Mouse (Mus musculus) embryonic facial prominence, embryonic 14.5 days (tissue): Measurements from ENCODE around the gene Olfr411. TPM values are rescaled to one million over a fixed set of nuclear protein-coding genes. Genes with fewer than 3 reads are reported as not detected.
A peak's percentile ranks its signal among the peaks of the same experiment; 100 is the strongest.

ENCODE experiments used
- ATAC-seq: fragments of 200-750 bp; cut with Nextera tagmentation; 2 replicates; pipeline ENCODE4 v1.8.0; 2017; ENCODE audit warnings: low read depth, moderate number of reproducible peaks, moderate TSS enrichment
- DNase-seq: peaks from one replicate; pipeline ENCODE4 v3.0.0-alpha.2; 2015; ENCODE audit warnings: low spot score
- H3K27ac ChIP-seq: fragments of 300-500 bp; sonication (generic); replicated peaks from 2 replicates; pipeline ENCODE4 v1.5.1; 2014; ENCODE audit warnings: low read depth, mild to moderate bottlenecking, low read length, moderate library complexity
- H3K27me3 ChIP-seq: fragments of 300-500 bp; sonication (generic); replicated peaks from 2 replicates; pipeline ENCODE4 v1.6.1; 2014; ENCODE audit warnings: low read length; ENCODE audit not compliant: control insufficient read depth, insufficient read depth
- H3K36me3 ChIP-seq: fragments of 300-500 bp; sonication (generic); 2 replicates; pipeline ENCODE4 v1.6.1; 2014; ENCODE audit warnings: low read length, mixed read lengths; ENCODE audit not compliant: control insufficient read depth, insufficient read depth
- H3K4me1 ChIP-seq: fragments of 300-500 bp; sonication (generic); 2 replicates; pipeline ENCODE4 v1.6.1; 2014; ENCODE audit warnings: antibody characterized with exemption, low read length; ENCODE audit not compliant: control insufficient read depth, insufficient read depth
- H3K4me2 ChIP-seq: fragments of 300-500 bp; sonication (generic); 2 replicates; pipeline ENCODE4 v1.6.1; 2014; ENCODE audit warnings: low read depth, mild to moderate bottlenecking, low read length, moderate library complexity, mixed read lengths
- H3K4me3 ChIP-seq: fragments of 300-500 bp; sonication (generic); 2 replicates; pipeline ENCODE4 v1.5.1; 2014; ENCODE audit warnings: low read depth, mild to moderate bottlenecking, low read length
- H3K9ac ChIP-seq: fragments of 300-500 bp; sonication (generic); 2 replicates; pipeline ENCODE4 v1.6.1; 2014; ENCODE audit warnings: low read depth, mild to moderate bottlenecking, low read length, moderate library complexity, mixed read lengths
- H3K9me3 ChIP-seq: fragments of 300-500 bp; sonication (generic); 2 replicates; pipeline ENCODE4 v1.6.1; 2016; ENCODE audit warnings: low read length; ENCODE audit not compliant: control insufficient read depth
- WGBS: fragments of 180-500 bp; shearing (Covaris S2); extraction: QIAGEN DNeasy Blood & Tissue Kit; methylation state at CpG from one replicate; pipeline ENCODE4 v1.1.7; 2014; 5-methylcytosine and 5-hydroxymethylcytosine counted together
- polyA plus RNA-seq: library from polyadenylated mRNA; unstranded; fragments of >200 nt; fragmentation: Nextera tagmentation; extraction: Ambion mirVana; gene quantifications from 2 replicates; pipeline ENCODE4 v1.2.1, GENCODE M21; 2014

Olfr411 gene
- polyA plus RNA-seq, result 0.20 TPM in 1 of 2 replicates, not detected in the other

GRCm38 (mm10) chr11:74352550-74352949, at the start of gene Olfr411:
Gene Olfr411 (minus strand): TSS chr11:74352650.
- Histone ChIP-seq H3K9me3 (0 out of 2 replicates have a peak, but pooled peaks cover 7% of the 10 kb centered on the region), H3K36me3 (no peaks in the 10 kb centered on the region), H3K27me3 (no peaks in the 10 kb centered on the region), H3K4me2 (no peak within 1 kb of the TSS), H3K9ac (no peak within 1 kb of the TSS), H3K27ac (no peak within 1 kb of the TSS), H3K4me3 (no peak within 1 kb of the TSS), H3K4me1 (no peaks in the 10 kb centered on the region)
- WGBS, result 73% methylated on average over 3 of the region's 3 CpGs
- DNase-seq (no peak), ATAC-seq (no peak)

GRCm38 (mm10) chr11:74402126-74402525, 49.7 kb upstream of the Olfr411 start:
- peak; percentile 19; the same call in 1 of the 2 replicates for ATAC-seq

GRCm38 (mm10) chr11:74395583-74395982, 43.1 kb upstream of the Olfr411 start:
- no peaks in the 10 kb centered on the region for H3K36me3 ChIP-seq
- H3K9ac ChIP-seq, result no peak overlapping the region
- no peaks in the 10 kb centered on the region for H3K4me1 ChIP-seq
- H3K9me3 ChIP-seq, result no peaks in the 10 kb centered on the region
- no peak for ATAC-seq
- no peaks in the 10 kb centered on the region for H3K27me3 ChIP-seq
- no peak overlapping the region for H3K4me3 ChIP-seq
- no peak for DNase-seq
- WGBS, result 76% methylated on average over 12 of the region's 18 CpGs
- H3K27ac ChIP-seq, result no peak overlapping the region
- no peak overlapping the region for H3K4me2 ChIP-seq

More at GRCm38 (mm10) chr11:74402126-74402525, 49.7 kb upstream of the Olfr411 start:
- WGBS, result 36% methylated on average over 2 of the region's 2 CpGs
- Histone ChIP-seq H3K27ac (no peak overlapping the region), H3K36me3 (no peaks in the 10 kb centered on the region), H3K4me3 (no peak overlapping the region), H3K9me3 (no peaks in the 10 kb centered on the region), H3K9ac (no peak overlapping the region), H3K4me1 (no peaks in the 10 kb centered on the region), H3K27me3 (no peaks in the 10 kb centered on the region), H3K4me2 (no peak overlapping the region)
- DNase-seq, result peak; percentile 30

GRCm38 (mm10) chr11:74393489-74393888, 41.0 kb upstream of the Olfr411 start:
- 71% methylated on average over 4 of the region's 5 CpGs for WGBS
- ATAC-seq (no peak), DNase-seq (no peak)
- Histone ChIP-seq H3K4me2 (no peak overlapping the region), H3K27ac (no peak overlapping the region), H3K4me3 (no peak overlapping the region), H3K9me3 (no peaks in the 10 kb centered on the region), H3K4me1 (no peaks in the 10 kb centered on the region), H3K27me3 (no peaks in the 10 kb centered on the region), H3K9ac (no peak overlapping the region), H3K36me3 (no peaks in the 10 kb centered on the region)

GRCm38 (mm10) chr11:74392903-74393302, 40.5 kb upstream of the Olfr411 start:
- ATAC-seq, result no peak
- Histone ChIP-seq H3K4me2 (no peak overlapping the region), H3K27ac (no peak overlapping the region), H3K4me3 (no peak overlapping the region), H3K27me3 (no peaks in the 10 kb centered on the region), H3K9me3 (no peaks in the 10 kb centered on the region), H3K36me3 (no peaks in the 10 kb centered on the region), H3K4me1 (no peaks in the 10 kb centered on the region), H3K9ac (no peak overlapping the region)
- no peak for DNase-seq
- 76% methylated on average over 6 of the region's 6 CpGs for WGBS

GRCm38 (mm10) chr11:74391899-74392298, 39.4 kb upstream of the Olfr411 start:
- no peak overlapping the region for H3K9ac ChIP-seq
- no peak overlapping the region for H3K27ac ChIP-seq
- H3K4me3 ChIP-seq, result no peak overlapping the region
- no peaks in the 10 kb centered on the region for H3K4me1 ChIP-seq
- H3K4me2 ChIP-seq, result no peak overlapping the region
- H3K27me3 ChIP-seq, result no peaks in the 10 kb centered on the region
- ATAC-seq (no peak), DNase-seq (no peak)
- no peaks in the 10 kb centered on the region for H3K36me3 ChIP-seq
- WGBS, result 78% methylated on average over 11 of the region's 11 CpGs
- H3K9me3 ChIP-seq, result no peaks in the 10 kb centered on the region

- Histone ChIP-seq H3K4me1 (no peaks in the 10 kb centered on the region), H3K9ac (no peak overlapping the region), H3K4me3 (no peak overlapping the region), H3K36me3 (no peaks in the 10 kb centered on the region), H3K27ac (no peak overlapping the region), H3K27me3 (no peaks in the 10 kb centered on the region), H3K4me2 (no peak overlapping the region), H3K9me3 (no peaks in the 10 kb centered on the region)
- no peak for DNase-seq
- ATAC-seq, result no peak
- WGBS, result 71% methylated on average over 5 of the region's 5 CpGs
Observed at GRCm38 (mm10) chr11:74387203-74387602, 34.8 kb upstream of the Olfr411 start.

GRCm38 (mm10) chr11:74385674-74386073, 33.2 kb upstream of the Olfr411 start:
- Histone ChIP-seq H3K27ac (no peak overlapping the region), H3K9me3 (no peaks in the 10 kb centered on the region), H3K36me3 (no peaks in the 10 kb centered on the region), H3K4me3 (no peak overlapping the region), H3K4me2 (no peak overlapping the region), H3K9ac (no peak overlapping the region), H3K27me3 (no peaks in the 10 kb centered on the region), H3K4me1 (no peaks in the 10 kb centered on the region)
- DNase-seq (peak; percentile 27), ATAC-seq (no peak)
- WGBS, result 65% methylated on average over 9 of the region's 9 CpGs

GRCm38 (mm10) chr11:74379166-74379873, 26.9 kb upstream of the Olfr411 start:
- DNase-seq (no peak), ATAC-seq (no peak)
- Histone ChIP-seq H3K27me3 (no peaks in the 10 kb centered on the region), H3K9ac (no peak overlapping the region), H3K4me2 (no peak overlapping the region), H3K9me3 (no peaks in the 10 kb centered on the region), H3K36me3 (no peaks in the 10 kb centered on the region), H3K4me3 (no peak overlapping the region), H3K4me1 (no peaks in the 10 kb centered on the region), H3K27ac (no peak overlapping the region)
- 56% methylated on average over 4 of the region's 4 CpGs for WGBS
